Mouse (Mus musculus): ENCODE measurements at regions not wholly inside any gene's neighbourhood (a gene's known extent, or its start where the extent isn't known, plus 50 kb on each side); places are given as distances from the start of the nearest gene placed in this dataset.

- intact Hi-C loops (cut with DNase I): no loop called here
- DNase-seq: no peak
Measured at GRCm38 (mm10) chr3:149819081-149819480, 828.7 kb upstream of the Adgrl2 start.

- no peak for DNase-seq
- intact Hi-C loops (cut with DNase I): no loop called here
Measured at GRCm38 (mm10) chr3:149811036-149811435, 820.7 kb upstream of the Adgrl2 start.

- intact Hi-C loops (cut with DNase I): no loop called here
- DNase-seq: no peak
Measured at GRCm38 (mm10) chr3:149805345-149805744, 815.0 kb upstream of the Adgrl2 start.

GRCm38 (mm10) chr3:149796123-149796522 lies 805.8 kb upstream of the Adgrl2 start:
- intact Hi-C loops (cut with DNase I): no loop called here

GRCm38 (mm10) chr3:149791593-149791992 lies 801.2 kb upstream of the Adgrl2 start:
- DNase-seq: no peak

More at GRCm38 (mm10) chr3:149796123-149796522, 805.8 kb upstream of the Adgrl2 start:
- no peak for DNase-seq

GRCm38 (mm10) chr3:149786096-149786495 lies 795.7 kb upstream of the Adgrl2 start:
- intact Hi-C loops (cut with DNase I): no loop called here
- no peak for DNase-seq

More at GRCm38 (mm10) chr3:149791593-149791992, 801.2 kb upstream of the Adgrl2 start:
- intact Hi-C loops (cut with DNase I): no loop called here

GRCm38 (mm10) chr3:149783903-149784608 lies 793.7 kb upstream of the Adgrl2 start:
- intact Hi-C loops (cut with DNase I): no loop called here
- DNase-seq: no peak

- intact Hi-C loops (cut with DNase I): no loop called here
- DNase-seq: no peak
Measured at GRCm38 (mm10) chr3:149767847-149768421, 777.6 kb upstream of the Adgrl2 start.

GRCm38 (mm10) chr3:149761245-149761644 lies 770.9 kb upstream of the Adgrl2 start:
- intact Hi-C loops (cut with DNase I): no loop called here
- DNase-seq: no peak

GRCm38 (mm10) chr3:149757910-149758592 lies 767.7 kb upstream of the Adgrl2 start:
- DNase-seq: no peak
- intact Hi-C loops (cut with DNase I): no loop called here

GRCm38 (mm10) chr3:149736069-149736468 lies 745.7 kb upstream of the Adgrl2 start:
- intact Hi-C loops (cut with DNase I): no loop called here
- DNase-seq: no peak

- intact Hi-C loops (cut with DNase I): no loop called here
- no peak for DNase-seq
Measured at GRCm38 (mm10) chr3:149726212-149726611, 735.9 kb upstream of the Adgrl2 start.

GRCm38 (mm10) chr3:149724879-149725278 lies 734.5 kb upstream of the Adgrl2 start:
- intact Hi-C loops (cut with DNase I): no loop called here
- no peak for DNase-seq

GRCm38 (mm10) chr3:149721832-149722231 lies 731.5 kb upstream of the Adgrl2 start:
- DNase-seq: no peak

GRCm38 (mm10) chr3:149720306-149720705 lies 730.0 kb upstream of the Adgrl2 start:
- DNase-seq: no peak
- intact Hi-C loops (cut with DNase I): no loop called here

More at GRCm38 (mm10) chr3:149721832-149722231, 731.5 kb upstream of the Adgrl2 start:
- intact Hi-C loops (cut with DNase I): no loop called here

- peak; percentile 4 for DNase-seq
- intact Hi-C loops (cut with DNase I): no loop called here
Measured at GRCm38 (mm10) chr3:149705724-149706123, 715.4 kb upstream of the Adgrl2 start.

GRCm38 (mm10) chr3:149705322-149705721 lies 715.0 kb upstream of the Adgrl2 start:
- DNase-seq: no peak
- intact Hi-C loops (cut with DNase I): no loop called here

- intact Hi-C loops (cut with DNase I): no loop called here
- no peak for DNase-seq
Measured at GRCm38 (mm10) chr3:149704478-149704877, 714.1 kb upstream of the Adgrl2 start.

- no peak for DNase-seq
- intact Hi-C loops (cut with DNase I): no loop called here
Measured at GRCm38 (mm10) chr3:149683561-149683960, 693.2 kb upstream of the Adgrl2 start.

- intact Hi-C loops (cut with DNase I): no loop called here
- DNase-seq: no peak
Measured at GRCm38 (mm10) chr3:149682246-149682645, 691.9 kb upstream of the Adgrl2 start.

GRCm38 (mm10) chr3:149673926-149674325 lies 683.6 kb upstream of the Adgrl2 start:
- intact Hi-C loops (cut with DNase I): no loop called here

GRCm38 (mm10) chr3:149664624-149665023 lies 674.3 kb upstream of the Adgrl2 start:
- no peak for DNase-seq
- intact Hi-C loops (cut with DNase I): no loop called here

More at GRCm38 (mm10) chr3:149673926-149674325, 683.6 kb upstream of the Adgrl2 start:
- DNase-seq: no peak
